23 mouse cellular contexts compared by ENCODE assay signal in the genomic region with DNA sequence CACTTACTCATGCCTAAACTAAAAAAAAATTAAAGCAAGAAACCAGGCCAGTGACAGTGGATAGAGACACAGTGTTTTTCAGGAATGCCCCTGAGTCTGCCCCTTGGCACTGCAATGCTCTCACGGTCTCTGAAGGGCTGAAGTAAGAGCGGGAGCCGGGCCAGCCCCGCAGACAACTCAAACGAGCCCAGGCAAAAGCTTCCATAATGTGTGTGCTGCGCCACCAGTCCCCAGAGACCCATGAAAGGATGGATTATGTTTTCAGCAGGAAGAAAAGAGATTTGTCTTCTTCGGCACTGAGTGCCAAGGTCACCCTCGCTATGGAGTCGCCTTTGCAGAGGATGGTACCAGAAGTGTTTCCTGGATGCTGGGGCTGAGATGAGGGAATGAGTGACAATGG.
DNase-seq lines count a peak whose midpoint lies in the region; ATAC-seq and TF ChIP-seq lines count a peak whose summit lies in the region.
"Had no signal": no experiment of that assay in that cellular context is flagged by ENCODE, and none has a peak within 500 bp of the region (broad histone marks: within the 10 kb centered on the region; RNA-seq: fewer than 3 reads in every experiment).

No protein-coding gene starts in this region.

- no peaks in the 10 kb centered on the region for H3K27me3 ChIP-seq in hindbrain, embryonic 16.5 days (replicated peaks; ENCODE audit: control insufficient read depth, insufficient read depth, low read length)
- no peaks in the 10 kb centered on the region for H3K27me3 ChIP-seq in hindbrain, embryonic 14.5 days (ENCODE audit: control insufficient read depth, insufficient read depth, low read length)
- H3K27me3 ChIP-seq in midbrain, embryonic 14.5 days (ENCODE audit: control insufficient read depth, insufficient read depth, low read length), result no peaks in the 10 kb centered on the region
- H3K27me3 ChIP-seq in midbrain, embryonic 11.5 days (ENCODE audit: control insufficient read depth, insufficient read depth, low read length), result no peaks in the 10 kb centered on the region
- no peaks in the 10 kb centered on the region for H3K27me3 ChIP-seq in forebrain, embryonic 10.5 days (ENCODE audit: poor library complexity, severe bottlenecking)
- H3K27me3 ChIP-seq: embryonic facial prominence, embryonic 15.5 days; forebrain, embryonic 12.5 days; heart, embryonic 15.5 days; hindbrain, embryonic 15.5 days; Patski had no signal

- H3K36me3 ChIP-seq in hindbrain, embryonic 16.5 days (ENCODE audit: control insufficient read depth, insufficient read depth, low read length), result no peaks in the 10 kb centered on the region
- H3K36me3 ChIP-seq in hindbrain, embryonic 14.5 days (replicated peaks; ENCODE audit: control insufficient read depth, insufficient read depth), result no peaks in the 10 kb centered on the region
- H3K36me3 ChIP-seq in midbrain, embryonic 14.5 days (ENCODE audit: control insufficient read depth, insufficient read depth, low read length), result no peaks in the 10 kb centered on the region
- H3K36me3 ChIP-seq in midbrain, embryonic 11.5 days (ENCODE audit: control insufficient read depth, insufficient read depth, low read length), result no peaks in the 10 kb centered on the region; the same call in 1 of the 2 replicates
- no peaks in the 10 kb centered on the region for H3K36me3 ChIP-seq in forebrain, embryonic 10.5 days (replicated peaks)
- H3K36me3 ChIP-seq: embryonic facial prominence, embryonic 15.5 days; forebrain, embryonic 12.5 days; heart, embryonic 15.5 days; hindbrain, embryonic 15.5 days had no signal

- WGBS in hindbrain, embryonic 16.5 days, result 56% methylated on average over 9 of the region's 9 CpGs
- 57% methylated on average over 9 of the region's 9 CpGs for WGBS in hindbrain, embryonic 14.5 days
- WGBS in midbrain, embryonic 14.5 days, result 49% methylated on average over 9 of the region's 9 CpGs
- WGBS in midbrain, embryonic 11.5 days, result 78% methylated on average over 9 of the region's 9 CpGs
- 90% methylated on average over 9 of the region's 9 CpGs for WGBS in forebrain, embryonic 10.5 days

- no peaks in the 10 kb centered on the region for H3K9me3 ChIP-seq in hindbrain, embryonic 16.5 days (ENCODE audit: control insufficient read depth, low read length)
- H3K9me3 ChIP-seq in hindbrain, embryonic 14.5 days (ENCODE audit: control insufficient read depth, low read length), result no peaks in the 10 kb centered on the region
- no peaks in the 10 kb centered on the region for H3K9me3 ChIP-seq in midbrain, embryonic 14.5 days (ENCODE audit: control insufficient read depth, low read length)
- no peaks in the 10 kb centered on the region; the same call in 1 of the 2 replicates for H3K9me3 ChIP-seq in midbrain, embryonic 11.5 days (ENCODE audit: control insufficient read depth, low read length)
- H3K9me3 ChIP-seq in forebrain, embryonic 10.5 days, result no peaks in the 10 kb centered on the region
- H3K9me3 ChIP-seq: embryonic facial prominence, embryonic 15.5 days; forebrain, embryonic 12.5 days; heart, embryonic 15.5 days; hindbrain, embryonic 15.5 days had no signal

- no peak for TF ChIP-seq CTCF in cortical plate, adult 2 months (IDR thresholded peaks at IDR 0.05; ENCODE audit: extremely low read depth, insufficient read depth, low read length)

- H3K4me1 ChIP-seq in hindbrain, embryonic 16.5 days (ENCODE audit: control insufficient read depth, insufficient read depth, low read depth, low read length), result no peaks in the 10 kb centered on the region; the same call in 1 of the 2 replicates
- no peaks in the 10 kb centered on the region for H3K4me1 ChIP-seq in hindbrain, embryonic 14.5 days (replicated peaks; ENCODE audit: control insufficient read depth, insufficient read depth, low read length)
- H3K4me1 ChIP-seq in midbrain, embryonic 14.5 days (ENCODE audit: control insufficient read depth, insufficient read depth, low read length), result no peaks in the 10 kb centered on the region
- H3K4me1 ChIP-seq in midbrain, embryonic 11.5 days (ENCODE audit: control insufficient read depth, insufficient read depth, low read length), result no peaks in the 10 kb centered on the region
- no peaks in the 10 kb centered on the region for H3K4me1 ChIP-seq in cortical plate, adult 2 months (ENCODE audit: control insufficient read depth, insufficient read depth, low read length)
- H3K4me1 ChIP-seq in forebrain, embryonic 10.5 days, result no peaks in the 10 kb centered on the region
- H3K4me1 ChIP-seq: embryonic facial prominence, embryonic 15.5 days; forebrain, embryonic 12.5 days; heart, embryonic 15.5 days had no signal

- H3K9ac ChIP-seq in hindbrain, embryonic 16.5 days (ENCODE audit: low read depth, low read length), result no peak overlapping the region
- no peak overlapping the region for H3K9ac ChIP-seq in hindbrain, embryonic 14.5 days
- no peak overlapping the region for H3K9ac ChIP-seq in midbrain, embryonic 14.5 days (replicated peaks; ENCODE audit: low read length)
- H3K9ac ChIP-seq in midbrain, embryonic 11.5 days (ENCODE audit: low read length), result no peak overlapping the region
- H3K9ac ChIP-seq: embryonic facial prominence, embryonic 15.5 days; forebrain, embryonic 12.5 days; heart, embryonic 15.5 days; hindbrain, embryonic 15.5 days had no signal

- no peak for TF ChIP-seq POLR2A in cortical plate, adult 2 months (IDR thresholded peaks at IDR 0.05; ENCODE audit: extremely low read depth, insufficient read depth, low read length)

- H3K4me2 ChIP-seq in hindbrain, embryonic 16.5 days (ENCODE audit: low read length), result no peak overlapping the region
- H3K4me2 ChIP-seq in hindbrain, embryonic 14.5 days (replicated peaks), result no peak overlapping the region
- no peak overlapping the region for H3K4me2 ChIP-seq in midbrain, embryonic 14.5 days (ENCODE audit: low read length)
- H3K4me2 ChIP-seq in midbrain, embryonic 11.5 days, result no peak overlapping the region
- H3K4me2 ChIP-seq: embryonic facial prominence, embryonic 15.5 days; forebrain, embryonic 12.5 days; heart, embryonic 11.5 days; heart, embryonic 15.5 days; hindbrain, embryonic 15.5 days had no signal

- DNase-seq in hindbrain, embryonic 14.5 days (ENCODE audit: low spot score), result no peak
- DNase-seq in layer of hippocampus, adult 8-10 months (ENCODE audit: low spot score in 2 of 2), result peak; percentile 10 to 19
- DNase-seq in layer of hippocampus, postnatal 25 days (ENCODE audit: extremely low spot score in 1 of 2, low spot score in 1 of 2), result no peak
- peak; percentile 50 for DNase-seq in midbrain, embryonic 14.5 days
- DNase-seq in midbrain, embryonic 11.5 days (ENCODE audit: low spot score, missing footprints), result no peak
- DNase-seq in forebrain, embryonic 10.5 days (ENCODE audit: extremely low spot score, low spot score), result no peak
- DNase-seq: adrenal gland, postnatal 36 days; cerebellum, adult 11-12 months; embryo, embryonic 11 days; gastrocnemius, postnatal 14 days; heart, adult 2 months; heart, postnatal 14 days had no signal

- ATAC-seq in hindbrain, embryonic 16.5 days, result 0 out of 2 replicates have a peak, but pooled peaks have one; percentile 54
- no peak for ATAC-seq in hindbrain, embryonic 14.5 days (ENCODE audit: low FRiP score)
- no peak for ATAC-seq in midbrain, embryonic 14.5 days (ENCODE audit: low FRiP score, low TSS enrichment)
- no peak for ATAC-seq in midbrain, embryonic 11.5 days (ENCODE audit: low FRiP score)
- ATAC-seq: activated CD4-positive, CD25-positive, alpha-beta regulatory T cell, adult 4 months; forebrain, embryonic 16.5 days; Patski had no signal

- no peak overlapping the region for H3K27ac ChIP-seq in hindbrain, embryonic 16.5 days (ENCODE audit: low read depth, low read length)
- H3K27ac ChIP-seq in hindbrain, embryonic 14.5 days, result no peak overlapping the region
- H3K27ac ChIP-seq in midbrain, embryonic 14.5 days (replicated peaks; ENCODE audit: low read depth, low read length), result no peak overlapping the region
- H3K27ac ChIP-seq in midbrain, embryonic 11.5 days (ENCODE audit: low read depth, low read length), result no peak overlapping the region
- H3K27ac ChIP-seq in cortical plate, adult 2 months (ENCODE audit: insufficient read depth, low read length), result 0 out of 2 replicates have a peak overlapping the region, but pooled peaks have one; percentile 58
- H3K27ac ChIP-seq in forebrain, embryonic 10.5 days, result no peak overlapping the region
- H3K27ac ChIP-seq: embryonic facial prominence, embryonic 15.5 days; forebrain, embryonic 12.5 days; heart, adult 2 months; heart, embryonic 15.5 days; hindbrain, embryonic 15.5 days had no signal

- no peak overlapping the region for H3K4me3 ChIP-seq in hindbrain, embryonic 16.5 days (ENCODE audit: low read length)
- no peak overlapping the region for H3K4me3 ChIP-seq in hindbrain, embryonic 14.5 days (replicated peaks; ENCODE audit: low read length)
- no peak overlapping the region for H3K4me3 ChIP-seq in midbrain, embryonic 14.5 days (replicated peaks; ENCODE audit: low read depth, low read length)
- H3K4me3 ChIP-seq in midbrain, embryonic 11.5 days (ENCODE audit: low read depth, low read length), result no peak overlapping the region
- no peak overlapping the region for H3K4me3 ChIP-seq in cortical plate, adult 2 months (ENCODE audit: insufficient read depth, low read length)
- no peak overlapping the region for H3K4me3 ChIP-seq in forebrain, embryonic 10.5 days
- H3K4me3 ChIP-seq: embryonic facial prominence, embryonic 15.5 days; erythroblast, embryonic 14.5 days; forebrain, embryonic 12.5 days; heart, adult 2 months; heart, embryonic 15.5 days; hindbrain, embryonic 15.5 days had no signal

Comparison
In these comparisons a context has a peak if more than half of its experiments do, and no peak if none do; other contexts are left out.
1. DNase-seq: peak in layer of hippocampus, adult 8-10 months (2 of 2) and midbrain, embryonic 14.5 days (single experiment); none in hindbrain, embryonic 14.5 days (single experiment), layer of hippocampus, postnatal 25 days (0 of 2), midbrain, embryonic 11.5 days (single experiment) and forebrain, embryonic 10.5 days (single experiment).